Mouse (Mus musculus): ENCODE measurements around the gene Ms4a10.
A peak's percentile ranks its signal among the peaks of the same experiment; 100 is the strongest.

Ms4a10 gene

GRCm38 (mm10) chr19:10974238-10974865 lies at the start of gene Ms4a10:
Ms4a10 (minus strand) TSS chr19:10974670.
- no peak for DNase-seq

DNA sequence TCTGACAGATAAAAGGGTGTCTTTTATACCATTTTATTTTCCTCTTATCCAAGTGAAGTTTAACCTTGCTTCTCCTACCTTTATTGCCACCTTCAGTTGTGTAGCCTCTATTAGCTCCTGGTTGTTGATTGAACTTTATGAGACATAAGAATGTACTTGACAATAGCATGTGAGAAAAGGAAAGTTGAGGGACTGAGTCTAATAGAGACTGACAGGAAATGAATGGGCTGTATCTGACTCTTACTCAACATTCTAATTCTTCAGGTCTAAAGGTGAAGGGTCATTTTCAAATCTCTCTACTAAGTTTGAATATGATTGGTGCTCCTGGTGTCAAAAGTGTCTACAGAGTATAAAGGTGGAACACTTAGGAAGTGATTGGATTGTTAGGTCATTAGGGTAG lies 47.9 kb upstream of the Ms4a10 start:
- no peak for DNase-seq

DNA sequence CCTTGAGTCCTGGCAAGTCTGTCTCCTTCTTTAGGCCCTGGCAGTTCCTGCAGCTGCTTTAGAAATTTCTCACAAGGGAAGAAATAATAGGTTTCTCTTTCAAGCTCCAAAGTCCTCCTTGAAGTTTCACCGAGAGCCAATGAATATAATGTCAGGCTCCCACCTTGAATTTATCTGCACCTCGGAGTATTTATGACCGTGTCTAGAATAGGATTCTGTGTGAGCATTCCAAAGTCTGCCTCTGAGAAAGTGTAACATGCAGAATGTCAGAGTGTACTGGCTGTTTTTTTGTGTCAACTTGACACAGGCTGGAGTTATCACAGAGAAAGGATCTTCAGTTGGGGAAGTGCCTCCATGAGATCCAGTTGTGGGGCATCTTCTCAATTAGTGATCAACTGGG lies 43.4 kb upstream of the Ms4a10 start, which contains the start of gene Ms4a18:
Gene Ms4a18, minus strand, starts transcription at position 141 of the 400 bp plus-strand sequence.
- no peak for DNase-seq

GRCm38 (mm10) chr19:11017251-11017650 lies 42.8 kb upstream of the Ms4a10 start:
- no peak for DNase-seq

GRCm38 (mm10) chr19:11015998-11016397 lies 41.5 kb upstream of the Ms4a10 start:
- DNase-seq = no peak

- no peak for DNase-seq
Observed at GRCm38 (mm10) chr19:11015468-11015867, 41.0 kb upstream of the Ms4a10 start.

- no peak for DNase-seq
Observed at GRCm38 (mm10) chr19:10993150-10993549, 18.7 kb upstream of the Ms4a10 start, which contains the start of gene Ms4a15. Ms4a15 (minus strand) TSS chr19:10993250.

DNA sequence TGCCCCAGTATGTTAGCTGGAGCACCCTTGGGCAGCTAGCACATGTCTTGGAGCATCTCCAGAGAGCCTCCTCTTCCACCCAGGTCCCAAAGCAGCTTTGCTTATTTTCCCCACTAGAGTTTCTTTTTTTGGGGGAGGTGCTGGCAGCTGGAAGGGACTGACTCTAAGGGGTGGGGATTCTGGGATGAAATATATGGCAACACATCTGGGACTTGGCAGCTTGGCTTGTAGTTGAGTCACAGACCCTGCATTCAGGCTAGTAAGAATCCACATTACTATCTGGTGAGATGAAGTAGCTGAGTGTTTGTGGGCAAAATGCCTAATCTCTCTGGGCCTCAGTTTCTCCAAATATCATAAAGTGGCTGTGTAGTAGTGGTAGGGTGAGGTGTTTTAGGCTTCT lies 17.4 kb upstream of the Ms4a10 start:
- no peak for DNase-seq

- DNase-seq = no peak
Observed at GRCm38 (mm10) chr19:10990751-10991150, 16.3 kb upstream of the Ms4a10 start.

DNA sequence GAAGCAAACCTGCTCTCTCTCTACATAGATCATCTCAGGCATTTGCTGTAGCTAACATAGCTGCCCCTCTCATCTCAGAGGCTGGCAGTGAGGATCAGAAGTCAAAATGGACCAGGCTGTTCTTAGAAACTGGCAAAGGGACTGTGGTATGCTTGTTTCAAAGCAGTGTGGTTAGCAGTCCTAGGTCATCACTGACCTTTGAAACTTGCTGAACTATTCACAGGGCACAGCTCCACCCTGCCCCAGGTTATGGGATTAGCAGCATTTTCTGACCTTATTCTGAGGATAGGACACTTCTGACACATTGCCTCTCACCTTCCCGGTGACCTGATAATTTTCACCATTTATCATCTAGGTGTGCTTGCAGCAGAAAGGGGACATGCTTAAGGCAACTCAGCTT lies 14.1 kb upstream of the Ms4a10 start:
- DNase-seq = no peak

DNA sequence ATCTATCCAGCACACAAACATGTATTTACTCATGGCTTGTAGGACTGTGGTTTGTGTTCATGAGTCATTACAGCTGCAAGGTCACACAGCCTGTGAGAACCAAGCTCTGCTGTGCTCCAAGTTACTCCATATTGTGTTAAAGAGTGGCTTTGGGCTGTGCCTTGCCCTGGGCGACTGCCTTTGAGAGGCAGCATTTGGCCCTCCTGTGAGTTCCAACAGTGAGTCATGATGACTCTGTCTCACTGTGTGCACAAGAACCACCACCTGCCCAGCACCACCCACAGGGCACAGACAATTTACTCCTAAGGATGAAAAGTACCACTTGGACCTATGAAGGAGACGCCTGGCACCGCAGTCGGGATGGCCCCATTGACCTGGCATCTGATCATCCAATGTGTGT lies 11.4 kb upstream of the Ms4a10 start:
- DNase-seq = no peak

- no peak for DNase-seq
Observed at GRCm38 (mm10) chr19:10984551-10984950, 10.1 kb upstream of the Ms4a10 start.

GRCm38 (mm10) chr19:10983146-10983545 lies 8.7 kb upstream of the Ms4a10 start:
- no peak for DNase-seq

GRCm38 (mm10) chr19:10980210-10980609 lies 5.7 kb upstream of the Ms4a10 start:
- DNase-seq = no peak

DNA sequence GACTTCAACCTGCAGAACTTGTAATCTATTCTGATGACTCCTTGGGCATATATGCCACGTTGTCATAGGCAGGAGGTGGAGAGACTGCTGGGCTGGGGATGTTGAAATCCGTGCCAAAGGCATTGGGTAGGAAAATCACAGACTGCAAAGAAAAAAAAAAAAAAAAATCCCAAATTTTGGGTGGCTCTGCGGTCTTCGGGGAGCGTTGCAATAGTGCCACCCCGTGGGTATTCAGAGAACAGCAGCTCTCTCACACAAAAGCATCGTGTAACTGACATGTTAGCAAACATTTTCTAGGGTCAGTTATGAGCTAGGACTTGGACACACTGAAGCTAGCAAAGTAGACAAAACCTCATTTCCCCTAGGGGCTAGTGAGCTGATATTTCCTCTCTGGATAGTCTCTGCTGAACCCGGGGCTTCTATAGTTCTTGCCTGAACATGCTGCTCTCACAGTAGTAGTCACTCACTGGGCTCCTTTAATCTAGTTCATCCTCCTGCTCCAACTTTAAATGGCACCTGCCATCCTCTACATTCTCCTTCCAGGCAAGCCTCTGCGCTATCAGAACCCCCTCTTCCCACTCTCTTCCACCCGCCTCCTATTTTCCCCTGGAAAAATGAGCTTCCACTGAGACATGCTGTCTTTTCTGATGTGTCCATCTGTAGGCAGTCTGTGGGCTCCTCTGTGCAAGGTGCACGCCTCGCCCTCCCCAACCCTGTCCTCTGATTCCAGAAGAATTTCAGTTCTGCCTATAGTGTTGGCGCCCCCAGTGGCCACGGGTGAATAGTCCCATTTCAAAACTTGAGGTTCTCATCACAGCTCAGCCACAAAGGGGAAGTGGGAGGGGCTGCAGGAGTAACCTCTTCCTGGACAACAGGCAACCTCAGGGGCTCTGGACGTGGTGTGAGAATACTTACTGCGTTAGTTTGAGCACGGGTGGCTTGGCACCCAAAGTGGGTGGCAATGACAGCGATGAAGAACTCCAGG lies 5.0 kb upstream of the Ms4a10 start:
- DNase-seq = peak; percentile 60

GRCm38 (mm10) chr19:10976318-10976717 lies 1.8 kb upstream of the Ms4a10 start:
- DNase-seq = no peak

GRCm38 (mm10) chr19:10975187-10975586 lies 717 bp upstream of the Ms4a10 start:
- no peak for DNase-seq

GRCm38 (mm10) chr19:10973187-10973586 lies 1.3 kb downstream of the Ms4a10 start:
- DNase-seq = no peak

DNA sequence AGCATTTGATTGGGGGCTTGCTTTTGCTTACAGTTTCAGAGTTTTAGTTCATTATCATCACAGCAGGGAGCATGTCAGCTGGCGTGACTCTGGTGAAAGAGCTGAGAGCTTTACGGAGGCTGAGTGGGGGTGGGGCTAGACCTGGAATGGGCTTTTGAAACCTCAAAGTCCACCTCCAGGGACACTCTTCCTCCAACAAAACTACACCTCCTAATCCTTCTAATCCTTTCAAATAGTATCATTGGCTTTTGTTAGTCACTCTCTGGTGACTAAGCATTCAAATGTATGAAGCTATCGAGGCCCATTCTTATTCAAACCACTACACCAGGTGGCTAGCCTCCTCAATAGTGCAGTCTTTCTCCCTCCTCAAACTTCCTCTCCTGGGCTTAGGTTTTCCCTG lies 1.8 kb downstream of the Ms4a10 start:
- no peak for DNase-seq

DNA sequence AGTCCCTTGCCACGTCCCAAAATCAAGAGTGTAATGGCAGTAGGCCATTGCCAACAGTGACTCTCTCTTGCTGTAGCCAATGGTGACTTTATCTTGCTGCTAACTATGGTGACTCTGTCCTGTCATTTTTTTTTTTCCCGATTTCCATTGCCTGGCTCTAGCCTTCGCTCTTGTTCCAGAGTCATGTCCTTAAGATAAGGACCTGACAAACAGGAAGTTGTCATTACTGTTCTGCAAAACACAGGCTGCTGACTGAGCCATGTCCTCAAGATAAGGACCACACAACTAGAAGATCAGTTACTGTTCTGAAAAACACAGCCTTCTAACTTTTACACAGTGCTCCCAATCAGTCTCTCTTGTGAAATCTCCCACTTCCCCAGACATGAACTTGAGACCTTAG lies 4.0 kb downstream of the Ms4a10 start:
- no peak for DNase-seq

DNA sequence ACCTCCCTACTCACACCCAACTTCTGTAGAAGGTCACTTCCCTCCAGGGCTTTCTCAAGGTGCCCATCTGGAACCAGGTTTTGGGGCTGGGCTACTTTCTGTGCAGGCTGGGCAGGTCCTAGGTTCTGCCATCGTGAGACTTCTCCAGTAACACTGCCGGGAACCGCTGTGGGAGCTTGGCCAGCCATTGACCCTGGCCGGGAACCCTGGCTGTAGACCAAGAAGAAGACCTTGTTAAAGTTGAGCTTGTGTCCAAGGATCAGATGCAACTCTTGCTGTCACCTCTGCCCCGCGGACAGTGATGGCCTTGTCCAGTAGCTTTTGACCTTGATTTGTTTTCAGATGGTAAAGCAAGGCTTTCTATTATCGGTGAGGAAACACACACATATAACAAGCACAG lies 5.9 kb downstream of the Ms4a10 start:
- DNase-seq = no peak

GRCm38 (mm10) chr19:10965721-10966120 lies 8.7 kb downstream of the Ms4a10 start:
- no peak for DNase-seq

DNA sequence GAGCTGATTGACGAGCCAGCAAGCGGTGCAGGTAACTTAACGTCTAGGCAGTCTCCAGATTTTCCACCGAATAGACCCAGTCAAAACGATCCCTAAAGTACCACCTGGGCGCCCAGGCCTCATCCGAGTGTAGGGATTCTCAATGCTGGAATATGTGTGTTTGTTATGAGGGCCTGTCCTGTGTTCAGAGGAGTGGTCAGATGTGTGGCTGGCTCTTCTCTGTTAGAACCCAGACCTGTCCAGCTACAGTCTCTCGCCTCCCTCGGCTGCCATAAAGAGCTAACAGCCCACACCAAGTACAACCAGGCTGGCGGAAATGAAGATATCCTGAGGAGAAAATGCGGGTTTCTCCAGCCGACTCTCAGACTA lies 14.5 kb downstream of the Ms4a10 start:
- no peak for DNase-seq

Data from right cerebral cortex, postnatal 25 days (tissue).